Mouse (Mus musculus) cerebellum, adult 2 months (tissue): ENCODE data around the gene Catsperz.

Source experiments
- CTCF ChIP-seq: fragments of 200-500 bp; IDR thresholded peaks from 2 replicates; pipeline ENCODE4 v1.5.1; 2011; ENCODE audit warnings: low read depth, mild to moderate bottlenecking, control low read depth, low read length, moderate library complexity, borderline replicate concordance; ENCODE audit not compliant: insufficient read depth
- POLR2A ChIP-seq: fragments of 200-500 bp; IDR thresholded peaks from 2 replicates; pipeline ENCODE4 v1.6.1; 2011; ENCODE audit warnings: low read length, control low read depth, borderline replicate concordance; ENCODE audit not compliant: insufficient read depth

GRCm38 (mm10) chr19:6918321-6918720 lies 6.9 kb downstream of the Catsperz start:
- no peak for TF ChIP-seq POLR2A
- no peak for TF ChIP-seq CTCF
